Mouse (Mus musculus): ENCODE measurements around the gene Nr1d2. TPM values are rescaled to one million over a fixed set of nuclear protein-coding genes. Genes with fewer than 3 reads are reported as not detected.

Nr1d2 gene
- polyA plus RNA-seq (2015; fragmentation: Nextera tagmentation; extraction: Ambion mirVana): 5.3 and 6.2 TPM in 2 replicates

GRCm38 (mm10) chr14:18238750-18239731 lies at the start of gene Nr1d2:
TSS of gene Nr1d2 (minus strand) at chr14:18239127.
- under 1% methylated on average over 64 of the region's 66 CpGs for WGBS
- H3K36me3 ChIP-seq (ENCODE audit: control insufficient read depth, insufficient read depth, low read length): no peaks in the 10 kb centered on the region
- no peaks in the 10 kb centered on the region for H3K4me1 ChIP-seq (ENCODE audit: control insufficient read depth, insufficient read depth, low read length)
- H3K9me3 ChIP-seq (replicated peaks; ENCODE audit: control insufficient read depth, low read length, poor library complexity, severe bottlenecking): no peaks in the 10 kb centered on the region
- no peaks in the 10 kb centered on the region for H3K27me3 ChIP-seq (ENCODE audit: control insufficient read depth, insufficient read depth, low read depth, low read length)
- peak within 1 kb of the TSS; percentile 82 for H3K27ac ChIP-seq (ENCODE audit: low read length)
- H3K9ac ChIP-seq (ENCODE audit: low read depth, low read length): peak within 1 kb of the TSS; percentile 73
- ATAC-seq: peak; percentile 91
- H3K4me3 ChIP-seq (ENCODE audit: low read depth, low read length): peak within 1 kb of the TSS; percentile 89
- peak within 1 kb of the TSS; percentile 78 for H3K4me2 ChIP-seq (ENCODE audit: low read length)

- no peak for ATAC-seq
These were observed 48.5 kb upstream of the Nr1d2 start for GRCm38 (mm10) chr14:18287391-18287790.

GRCm38 (mm10) chr14:18286441-18286840 lies 47.5 kb upstream of the Nr1d2 start:
- Histone ChIP-seq H3K9me3 (replicated peaks; ENCODE audit: control insufficient read depth, low read length, poor library complexity, severe bottlenecking) (no peaks in the 10 kb centered on the region), H3K9ac (ENCODE audit: low read depth, low read length) (no peak overlapping the region), H3K27ac (ENCODE audit: low read length) (no peak overlapping the region), H3K4me2 (ENCODE audit: low read length) (no peak overlapping the region), H3K27me3 (ENCODE audit: control insufficient read depth, insufficient read depth, low read depth, low read length) (no peaks in the 10 kb centered on the region), H3K4me1 (ENCODE audit: control insufficient read depth, insufficient read depth, low read length) (no peaks in the 10 kb centered on the region), H3K4me3 (ENCODE audit: low read depth, low read length) (no peak overlapping the region), H3K36me3 (ENCODE audit: control insufficient read depth, insufficient read depth, low read length) (no peaks in the 10 kb centered on the region)
- WGBS: 92% methylated on average over 2 of the region's 2 CpGs
- no peak for ATAC-seq

More at GRCm38 (mm10) chr14:18287391-18287790, 48.5 kb upstream of the Nr1d2 start:
- Histone ChIP-seq H3K4me3 (ENCODE audit: low read depth, low read length) (no peak overlapping the region), H3K4me2 (ENCODE audit: low read length) (no peak overlapping the region), H3K36me3 (ENCODE audit: control insufficient read depth, insufficient read depth, low read length) (no peaks in the 10 kb centered on the region), H3K27ac (ENCODE audit: low read length) (no peak overlapping the region), H3K9me3 (replicated peaks; ENCODE audit: control insufficient read depth, low read length, poor library complexity, severe bottlenecking) (no peaks in the 10 kb centered on the region), H3K4me1 (ENCODE audit: control insufficient read depth, insufficient read depth, low read length) (no peaks in the 10 kb centered on the region), H3K27me3 (ENCODE audit: control insufficient read depth, insufficient read depth, low read depth, low read length) (no peaks in the 10 kb centered on the region), H3K9ac (ENCODE audit: low read depth, low read length) (no peak overlapping the region)
- 77% methylated on average over 2 of the region's 2 CpGs for WGBS

- H3K4me3 ChIP-seq (ENCODE audit: low read depth, low read length): no peak overlapping the region
- 89% methylated on average over 3 of the region's 3 CpGs for WGBS
- H3K27ac ChIP-seq (ENCODE audit: low read length): no peak overlapping the region
- H3K9me3 ChIP-seq (replicated peaks; ENCODE audit: control insufficient read depth, low read length, poor library complexity, severe bottlenecking): no peaks in the 10 kb centered on the region
- no peaks in the 10 kb centered on the region for H3K36me3 ChIP-seq (ENCODE audit: control insufficient read depth, insufficient read depth, low read length)
- ATAC-seq: no peak
- no peak overlapping the region for H3K4me2 ChIP-seq (ENCODE audit: low read length)
- no peak overlapping the region for H3K9ac ChIP-seq (ENCODE audit: low read depth, low read length)
- H3K4me1 ChIP-seq (ENCODE audit: control insufficient read depth, insufficient read depth, low read length): no peaks in the 10 kb centered on the region
- H3K27me3 ChIP-seq (ENCODE audit: control insufficient read depth, insufficient read depth, low read depth, low read length): no peaks in the 10 kb centered on the region
These were observed 46.5 kb upstream of the Nr1d2 start for GRCm38 (mm10) chr14:18285476-18285875.

GRCm38 (mm10) chr14:18284581-18284980 lies 45.7 kb upstream of the Nr1d2 start:
- ATAC-seq: no peak
- Histone ChIP-seq H3K27ac (ENCODE audit: low read length) (no peak overlapping the region), H3K36me3 (ENCODE audit: control insufficient read depth, insufficient read depth, low read length) (0 out of 2 replicates have a peak, but pooled peaks cover 2% of the 10 kb centered on the region), H3K9me3 (replicated peaks; ENCODE audit: control insufficient read depth, low read length, poor library complexity, severe bottlenecking) (no peaks in the 10 kb centered on the region), H3K27me3 (ENCODE audit: control insufficient read depth, insufficient read depth, low read depth, low read length) (no peaks in the 10 kb centered on the region), H3K4me2 (ENCODE audit: low read length) (no peak overlapping the region), H3K4me1 (ENCODE audit: control insufficient read depth, insufficient read depth, low read length) (no peaks in the 10 kb centered on the region), H3K4me3 (ENCODE audit: low read depth, low read length) (no peak overlapping the region), H3K9ac (ENCODE audit: low read depth, low read length) (no peak overlapping the region)
- WGBS: 83% methylated on average over 2 of the region's 2 CpGs

GRCm38 (mm10) chr14:18280375-18280774 lies 41.4 kb upstream of the Nr1d2 start:
- Histone ChIP-seq H3K4me2 (ENCODE audit: low read length) (no peak overlapping the region), H3K27me3 (ENCODE audit: control insufficient read depth, insufficient read depth, low read depth, low read length) (no peaks in the 10 kb centered on the region), H3K9me3 (replicated peaks; ENCODE audit: control insufficient read depth, low read length, poor library complexity, severe bottlenecking) (no peaks in the 10 kb centered on the region), H3K4me1 (ENCODE audit: control insufficient read depth, insufficient read depth, low read length) (no peaks in the 10 kb centered on the region), H3K9ac (ENCODE audit: low read depth, low read length) (no peak overlapping the region), H3K27ac (ENCODE audit: low read length) (no peak overlapping the region), H3K4me3 (ENCODE audit: low read depth, low read length) (no peak overlapping the region), H3K36me3 (ENCODE audit: control insufficient read depth, insufficient read depth, low read length) (peaks cover 10% of the 10 kb centered on the region; the same call in 1 of the 2 replicates)
- no peak for ATAC-seq
- WGBS: 80% methylated on average over 5 of the region's 5 CpGs

- H3K9me3 ChIP-seq (replicated peaks; ENCODE audit: control insufficient read depth, low read length, poor library complexity, severe bottlenecking): no peaks in the 10 kb centered on the region
- no peak for ATAC-seq
- no peaks in the 10 kb centered on the region for H3K27me3 ChIP-seq (ENCODE audit: control insufficient read depth, insufficient read depth, low read depth, low read length)
- H3K36me3 ChIP-seq (ENCODE audit: control insufficient read depth, insufficient read depth, low read length): peaks cover 8% of the 10 kb centered on the region; the same call in 1 of the 2 replicates
- no peak overlapping the region for H3K27ac ChIP-seq (ENCODE audit: low read length)
- WGBS: 72% methylated on average over 1 of the region's 1 CpGs
- H3K4me1 ChIP-seq (ENCODE audit: control insufficient read depth, insufficient read depth, low read length): peaks cover 8% of the 10 kb centered on the region
- no peak overlapping the region for H3K4me2 ChIP-seq (ENCODE audit: low read length)
- H3K4me3 ChIP-seq (ENCODE audit: low read depth, low read length): no peak overlapping the region
- H3K9ac ChIP-seq (ENCODE audit: low read depth, low read length): no peak overlapping the region
These were observed 35.6 kb upstream of the Nr1d2 start for GRCm38 (mm10) chr14:18274526-18274925.

- Histone ChIP-seq H3K9me3 (replicated peaks; ENCODE audit: control insufficient read depth, low read length, poor library complexity, severe bottlenecking) (no peaks in the 10 kb centered on the region), H3K36me3 (ENCODE audit: control insufficient read depth, insufficient read depth, low read length) (peaks cover 6% of the 10 kb centered on the region; the same call in 1 of the 2 replicates), H3K4me3 (ENCODE audit: low read depth, low read length) (peak overlapping the region; percentile 88), H3K4me2 (ENCODE audit: low read length) (peak overlapping the region; percentile 72), H3K4me1 (ENCODE audit: control insufficient read depth, insufficient read depth, low read length) (peaks cover 19% of the 10 kb centered on the region), H3K27me3 (ENCODE audit: control insufficient read depth, insufficient read depth, low read depth, low read length) (no peaks in the 10 kb centered on the region), H3K9ac (ENCODE audit: low read depth, low read length) (peak overlapping the region; percentile 70), H3K27ac (ENCODE audit: low read length) (peak overlapping the region; percentile 73; the same call in 1 of the 2 replicates)
- 3% methylated on average over 7 of the region's 7 CpGs for WGBS
- ATAC-seq: 0 out of 2 replicates have a peak, but pooled peaks have one; percentile 11
These were observed 32.7 kb upstream of the Nr1d2 start for GRCm38 (mm10) chr14:18271666-18272065.
